Mouse (Mus musculus) small intestine, adult 2 months (tissue): ENCODE results near the gene Itga3.

Experiments used
- CTCF ChIP-seq: fragments of 200-500 bp; IDR thresholded peaks from 2 replicates; pipeline ENCODE4 v1.5.1; 2012; ENCODE audit warnings: low read depth, mild to moderate bottlenecking, control low read depth, inconsistent platforms, low read length, moderate library complexity, mixed read lengths; ENCODE audit not compliant: insufficient replicate concordance, insufficient read length; ENCODE audit errors: extremely low read depth
- POLR2A ChIP-seq: fragments of 200-500 bp; IDR thresholded peaks from 2 replicates; pipeline ENCODE4 v1.6.1; 2012; ENCODE audit warnings: low read depth, mild to moderate bottlenecking, control low read depth, inconsistent platforms, low read length, moderate library complexity

- TF ChIP-seq CTCF (no peak), POLR2A (no peak)
Measured at GRCm38 (mm10) chr11:94997596-94997995, 79.0 kb downstream of the Itga3 start.
